Mouse (Mus musculus) E14TG2a.4 (cell line): ENCODE data around the gene Arhgef1.

Source experiments
- CTCF ChIP-seq: conservative IDR thresholded peaks from 2 replicates; pipeline ENCODE4 v1.5.1; 2014; ENCODE audit warnings: low read length
- NANOG ChIP-seq: IDR thresholded peaks from 2 replicates; pipeline ENCODE4 v1.6.1; 2014; ENCODE audit warnings: borderline replicate concordance, low read length, mixed read lengths
- POU5F1 ChIP-seq: IDR thresholded peaks from 2 replicates; pipeline ENCODE4 v1.6.1; 2014; ENCODE audit warnings: low read length, borderline replicate concordance

GRCm38 (mm10) chr7:24902264-24902629 is 465 bp upstream of the Arhgef1 start:
- TF ChIP-seq CTCF, result no peak
- TF ChIP-seq NANOG, result no peak
- TF ChIP-seq POU5F1, result no peak
